Mouse (Mus musculus) CH12.LX (cell line): ENCODE results near the gene Akap10. TPM values are rescaled to one million over a fixed set of nuclear protein-coding genes. Genes with fewer than 3 reads are reported as not detected.

Experiments used
- DNase-seq: peaks from one replicate; pipeline ENCODE4 v3.0.0-alpha.2; 2013; ENCODE audit errors: extremely low read depth
- H3K27ac ChIP-seq: 2 replicates; pipeline ENCODE4 v1.5.1; 2012; ENCODE audit warnings: low read depth, mild to moderate bottlenecking, control low read depth, moderate library complexity; ENCODE audit not compliant: insufficient read depth
- H3K27me3 ChIP-seq: replicated peaks from 2 replicates; pipeline ENCODE3; 2012; ENCODE audit warnings: inconsistent platforms
- H3K36me3 ChIP-seq, 2 experiments: replicated peaks in 1 of 2; 2 replicates each; pipeline versions ENCODE3 to v1.6.1; 2012; ENCODE audit warnings: inconsistent platforms in 1 of 2, low read length in 1 of 2, mild to moderate bottlenecking in 1 of 2, mixed read lengths in 1 of 2, moderate library complexity in 1 of 2; ENCODE audit not compliant: control insufficient read depth in 1 of 2, insufficient read depth in 1 of 2
- H3K4me1 ChIP-seq, 2 experiments: 2 replicates each; pipeline ENCODE4 v1.6.1; 2012; ENCODE audit warnings: inconsistent platforms in 1 of 2, moderate library complexity in 1 of 2; ENCODE audit not compliant: insufficient read depth in 2 of 2, control insufficient read depth in 1 of 2
- H3K4me2 ChIP-seq: 2 replicates; pipeline ENCODE4 v1.6.1; 2012; ENCODE audit warnings: low read depth, mild to moderate bottlenecking, control low read depth; ENCODE audit not compliant: poor library complexity, insufficient read depth, severe bottlenecking
- H3K4me3 ChIP-seq, 3 experiments: fragments of 150-350 bp in 1 of 3; sonication (generic) in 1 of 3; replicated peaks in 1 of 3; 2 replicates each; pipeline versions ENCODE3 to v1.5.1; 2011 to 2012; ENCODE audit warnings: low read depth in 2 of 3, low read length in 2 of 3, mild to moderate bottlenecking in 2 of 3, moderate library complexity in 2 of 3, control low read depth in 1 of 3, improper control_type of control experiment in 1 of 3, inconsistent platforms in 1 of 3, mixed read lengths in 1 of 3; ENCODE audit not compliant: poor library complexity in 1 of 3
- H3K79me2 ChIP-seq: replicated peaks from 2 replicates; pipeline ENCODE4 v1.6.1; 2012; ENCODE audit warnings: mild to moderate bottlenecking, moderate library complexity; ENCODE audit not compliant: control insufficient read depth, poor library complexity, insufficient read depth, severe bottlenecking; ENCODE audit errors: extremely low read depth
- H3K9ac ChIP-seq: 2 replicates; pipeline ENCODE4 v1.6.1; 2012; ENCODE audit warnings: low read depth, mild to moderate bottlenecking, control low read depth, moderate library complexity; ENCODE audit not compliant: insufficient read depth
- H3K9me3 ChIP-seq: replicated peaks from 2 replicates; pipeline ENCODE3; 2012; ENCODE audit warnings: low read length, inconsistent platforms, mixed read lengths
- CHD1 ChIP-seq: IDR thresholded peaks from 2 replicates; pipeline ENCODE4 v1.6.1; 2012; ENCODE audit warnings: low read depth, low read length, improper control_type of control experiment, inconsistent platforms
- CTCF ChIP-seq, 2 experiments: IDR thresholded peaks in 1 of 2; conservative IDR thresholded peaks in 1 of 2; 2 replicates each; pipeline ENCODE4 v1.5.1; 2011 to 2012; ENCODE audit warnings: low read depth in 2 of 2, low read length in 2 of 2, improper control_type of control experiment in 1 of 2, inconsistent platforms in 1 of 2, mild to moderate bottlenecking in 1 of 2, moderate library complexity in 1 of 2
- E2F4 ChIP-seq: IDR thresholded peaks from 2 replicates; pipeline ENCODE4 v1.6.1; 2011; ENCODE audit warnings: low read depth, low read length, improper control_type of control experiment; ENCODE audit not compliant: insufficient replicate concordance
- ELF1 ChIP-seq: IDR thresholded peaks from 2 replicates; pipeline ENCODE4 v1.6.1; 2014; ENCODE audit warnings: low read depth, mild to moderate bottlenecking, inconsistent platforms, low read length, improper control_type of control experiment
- ETS1 ChIP-seq: conservative IDR thresholded peaks from 2 replicates; pipeline ENCODE4 v1.6.1; 2012; ENCODE audit warnings: low read depth, mild to moderate bottlenecking, inconsistent platforms, low read length, improper control_type of control experiment, moderate library complexity
- GABPA ChIP-seq: IDR thresholded peaks from 2 replicates; pipeline ENCODE4 v1.6.1; 2012; ENCODE audit warnings: low read depth, low read length, improper control_type of control experiment, inconsistent platforms; ENCODE audit not compliant: insufficient replicate concordance
- JUND ChIP-seq: conservative IDR thresholded peaks from 2 replicates; pipeline ENCODE4 v1.6.1; 2011; ENCODE audit warnings: low read depth, low read length, improper control_type of control experiment
- KAT2A ChIP-seq: IDR thresholded peaks from 2 replicates; pipeline ENCODE4 v1.6.1; 2012; ENCODE audit warnings: low read length, improper control_type of control experiment, inconsistent platforms; ENCODE audit not compliant: insufficient replicate concordance
- MAX ChIP-seq: IDR thresholded peaks from 2 replicates; pipeline ENCODE4 v1.6.1; 2011; ENCODE audit warnings: low read length, improper control_type of control experiment
- MEF2A ChIP-seq: IDR thresholded peaks from 2 replicates; pipeline ENCODE4 v1.6.1; 2014; ENCODE audit warnings: low read depth, mild to moderate bottlenecking, inconsistent platforms, low read length, improper control_type of control experiment, borderline replicate concordance
- MXI1 ChIP-seq: IDR thresholded peaks from 2 replicates; pipeline ENCODE4 v1.6.1; 2011; ENCODE audit warnings: mild to moderate bottlenecking, low read depth, low read length, improper control_type of control experiment
- MYC ChIP-seq: IDR thresholded peaks from 2 replicates; pipeline ENCODE4 v1.6.1; 2011; ENCODE audit warnings: low read depth, mild to moderate bottlenecking, improper control_type of control experiment, low read length
- PAX5 ChIP-seq: IDR thresholded peaks from 2 replicates; pipeline ENCODE4 v1.6.1; 2012; ENCODE audit warnings: low read length, inconsistent platforms, mixed read lengths
- POLR2A ChIP-seq: IDR thresholded peaks from 2 replicates; pipeline ENCODE4 v1.6.1; 2011; ENCODE audit warnings: low read depth, mild to moderate bottlenecking, improper control_type of control experiment, low read length
- POLR2AphosphoS2 ChIP-seq: IDR thresholded peaks from 2 replicates; pipeline ENCODE4 v1.6.1; 2011; ENCODE audit warnings: low read depth, low read length, improper control_type of control experiment
- RAD21 ChIP-seq: IDR thresholded peaks from 2 replicates; pipeline ENCODE4 v1.6.1; 2011; ENCODE audit warnings: low read depth, mild to moderate bottlenecking, low read length, improper control_type of control experiment, moderate library complexity
- RCOR1 ChIP-seq: conservative IDR thresholded peaks from 2 replicates; pipeline ENCODE4 v1.6.1; 2012; ENCODE audit warnings: low read depth, mild to moderate bottlenecking, inconsistent platforms, low read length, improper control_type of control experiment
- SIN3A ChIP-seq: IDR thresholded peaks from 2 replicates; pipeline ENCODE4 v1.6.1; 2012; ENCODE audit warnings: low read length, improper control_type of control experiment, inconsistent platforms
- SMC3 ChIP-seq: IDR thresholded peaks from 2 replicates; pipeline ENCODE4 v1.6.1; 2011; ENCODE audit warnings: low read depth, low read length, improper control_type of control experiment
- TBP ChIP-seq: conservative IDR thresholded peaks from 2 replicates; pipeline ENCODE4 v1.6.1; 2011; ENCODE audit warnings: low read depth, low read length, improper control_type of control experiment
- TCF12 ChIP-seq: IDR thresholded peaks from 2 replicates; pipeline ENCODE4 v1.6.1; 2014; ENCODE audit warnings: low read depth, mild to moderate bottlenecking, inconsistent platforms, low read length, improper control_type of control experiment
- UBTF ChIP-seq: IDR thresholded peaks from 2 replicates; pipeline ENCODE4 v1.6.1; 2012; ENCODE audit warnings: low read depth, mild to moderate bottlenecking, inconsistent platforms, low read length, improper control_type of control experiment, moderate library complexity
- USF1 ChIP-seq: IDR thresholded peaks from 2 replicates; pipeline ENCODE4 v1.6.1; 2014; ENCODE audit warnings: low read depth, mild to moderate bottlenecking, inconsistent platforms, low read length, improper control_type of control experiment
- USF2 ChIP-seq: conservative IDR thresholded peaks from 2 replicates; pipeline ENCODE4 v1.6.1; 2011; ENCODE audit warnings: low read depth, low read length, improper control_type of control experiment
- ZMIZ1 ChIP-seq: IDR thresholded peaks from 2 replicates; pipeline ENCODE4 v1.6.1; 2012; ENCODE audit warnings: low read depth, mild to moderate bottlenecking, inconsistent platforms, low read length, improper control_type of control experiment
- ZNF384 ChIP-seq: IDR thresholded peaks from 2 replicates; pipeline ENCODE4 v1.6.1; 2012; ENCODE audit warnings: low read depth, low read length, improper control_type of control experiment, inconsistent platforms
- dilution Hi-C: fragments of 300-500 bp; cut with MboI; formaldehyde crosslinking; loops from 2 replicates; pipeline ENCODE4 v1.14.3; 2020; ENCODE audit warnings: low sequenced_read_pairs; ENCODE audit not compliant: extremely low pct_unique_long_range_greater_than_20kb, extremely low pct_ligation_motif_present
- in situ Hi-C: fragments of 300-500 bp; cut with MboI; formaldehyde crosslinking; loops from 3 replicates; pipeline ENCODE4 v1.14.3; 2019; ENCODE audit warnings: low sequenced_read_pairs, low pct_ligation_motif_present, low pct_unique_long_range_greater_than_20kb, mixed read lengths
- polyA plus RNA-seq: library from polyadenylated mRNA; unstranded; fragments of >175 nt; gene quantifications from 2 replicates; pipeline ENCODE4 v1.2.1, GENCODE M21; 2012; ENCODE audit warnings: low read depth; ENCODE audit not compliant: insufficient read length
- total RNA-seq, 2 experiments: library from RNA; depleted of rRNA; stranded (reverse); fragments of 300-350 nt in 1 of 2; fragments of >200 nt in 1 of 2; gene quantifications; 2 replicates each; pipeline ENCODE4 v1.2.3; 2012 to 2014

Gene Akap10
- total and polyA plus RNA-seq, 3 experiments: 24.1 to 38.4 (median 25.3) TPM

DNA sequence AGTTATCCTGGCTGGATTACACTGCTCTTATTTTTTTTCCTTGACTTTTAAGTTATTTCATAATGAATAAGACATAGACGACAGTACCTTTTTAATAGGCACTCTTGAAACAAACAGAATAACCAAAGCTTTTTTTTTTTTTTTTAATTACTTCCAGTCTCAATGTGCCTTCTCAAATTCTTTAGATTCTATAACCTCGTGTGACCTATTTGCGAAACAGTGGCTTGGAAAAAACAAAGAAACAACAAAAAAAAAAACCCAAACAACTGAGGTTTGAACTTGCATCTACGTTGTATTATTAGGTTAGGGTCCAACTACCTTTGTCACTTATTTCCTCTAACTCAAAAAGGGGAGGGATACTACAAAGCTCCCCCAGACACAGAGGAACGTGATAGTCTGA is 76.4 kb downstream of the Akap10 start:
- Histone ChIP-seq H3K9ac (peak overlapping the region; percentile 77), H3K9me3 (no peaks in the 10 kb centered on the region), H3K79me2 (no peaks in the 10 kb centered on the region), H3K36me3 (no peaks in the 10 kb centered on the region), H3K4me1 (peaks cover 0 to 6% of the 10 kb centered on the region in 2 experiments; a peak in 2 of 4 replicates), H3K4me3 (peak overlapping the region; percentile 67 to 86 (median 82)), H3K27ac (no peak overlapping the region), H3K27me3 (no peaks in the 10 kb centered on the region), H3K4me2 (peak overlapping the region; percentile 24)
- in situ Hi-C loops (no loop called here), dilution Hi-C loops (no loop called here)
- DNase-seq: no peak
- TF ChIP-seq SIN3A (no peak), ETS1 (no peak), ELF1 (no peak), ZMIZ1 (no peak), SMC3 (no peak), CTCF (conservative IDR thresholded peaks at IDR 0.05 in 1 of 2, IDR thresholded peaks at IDR 0.05 in 1 of 2; ENCODE audit: low read depth in 2 of 2, low read length in 2 of 2) (no peak), MAX (no peak), E2F4 (no peak), GABPA (no peak), POLR2A (no peak), MEF2A (no peak), TBP (no peak), ZNF384 (no peak), USF2 (no peak), MXI1 (no peak), UBTF (no peak), USF1 (no peak)
- TF ChIP-seq, all 38 proteins: peak for 0

- Histone ChIP-seq H3K79me2 (no peaks in the 10 kb centered on the region), H3K9ac (no peak overlapping the region), H3K4me1 (peaks cover 0 to 6% of the 10 kb centered on the region in 2 experiments; a peak in 2 of 4 replicates), H3K27ac (no peak overlapping the region), H3K4me2 (no peak overlapping the region), H3K36me3 (no peaks in the 10 kb centered on the region), H3K27me3 (no peaks in the 10 kb centered on the region), H3K4me3 (no peak overlapping the region), H3K9me3 (no peaks in the 10 kb centered on the region)
- in situ Hi-C loops (no loop called here), dilution Hi-C loops (no loop called here)
- TF ChIP-seq SIN3A: no peak
- no peak for TF ChIP-seq KAT2A
- TF ChIP-seq CTCF (conservative IDR thresholded peaks at IDR 0.05 in 1 of 2, IDR thresholded peaks at IDR 0.05 in 1 of 2; ENCODE audit: low read depth in 2 of 2, low read length in 2 of 2): no peak
- TF ChIP-seq TCF12: no peak
- no peak for TF ChIP-seq JUND
- TF ChIP-seq RAD21: no peak
- TF ChIP-seq MYC: no peak
- TF ChIP-seq POLR2AphosphoS2: no peak
- no peak for TF ChIP-seq UBTF
- no peak for TF ChIP-seq CHD1
- TF ChIP-seq ZNF384: no peak
- no peak for TF ChIP-seq PAX5
- no peak for TF ChIP-seq ELF1
- TF ChIP-seq RCOR1: no peak
- no peak for TF ChIP-seq ZMIZ1
- no peak for TF ChIP-seq GABPA
- no peak for DNase-seq
Measured at GRCm38 (mm10) chr11:61852916-61853315, 77.1 kb downstream of the Akap10 start.
